Mouse (Mus musculus) kidney, adult 11 months (tissue): ENCODE data around the gene Sh3bgrl3.

Source experiments
- DNase-seq: peaks from one replicate; pipeline ENCODE4 v3.0.0; 2022

The Sh3bgrl3 gene

DNA sequence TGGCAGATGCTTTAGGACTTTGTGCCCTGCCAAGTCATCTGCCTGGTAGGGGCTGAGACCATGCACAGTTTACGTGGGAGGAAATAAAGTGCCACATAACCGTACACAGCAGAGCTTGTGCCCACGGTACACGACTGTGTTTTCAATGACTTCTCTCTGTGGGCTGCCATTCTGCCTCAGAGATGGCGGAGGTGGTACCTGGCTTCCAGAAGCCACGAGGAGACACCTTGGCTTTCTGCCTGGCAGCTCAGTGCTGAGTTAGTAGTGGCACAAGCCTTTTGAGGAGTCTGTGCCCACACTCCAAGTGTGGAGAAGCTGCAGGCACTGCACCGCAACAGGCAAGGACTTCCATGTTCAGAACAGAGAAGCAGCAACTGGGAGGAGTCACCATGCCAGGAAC is 20.9 kb downstream of the Sh3bgrl3 start:
- DNase-seq, result no peak

- DNase-seq, result no peak
Measured at GRCm38 (mm10) chr4:134106105-134106504, 22.5 kb downstream of the Sh3bgrl3 start.

DNA sequence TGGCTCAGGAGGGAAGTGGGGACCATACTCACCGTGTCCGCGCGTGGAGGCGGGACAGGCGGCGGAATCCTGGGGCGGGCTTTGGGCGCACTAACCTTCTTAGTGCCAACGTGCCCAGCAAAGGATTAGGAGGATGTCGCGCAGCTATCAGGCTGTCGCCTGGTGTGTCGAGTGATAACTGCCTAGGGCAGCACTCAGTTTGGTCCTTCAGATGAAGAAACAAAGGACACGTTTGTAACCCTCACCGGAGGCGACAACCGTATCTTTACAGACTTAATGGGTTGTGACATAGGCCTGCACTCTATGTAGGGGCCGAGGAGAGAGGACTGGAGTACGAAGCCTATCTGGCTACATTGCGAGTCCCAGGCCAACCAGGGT is 25.9 kb downstream of the Sh3bgrl3 start:
- no peak for DNase-seq

DNA sequence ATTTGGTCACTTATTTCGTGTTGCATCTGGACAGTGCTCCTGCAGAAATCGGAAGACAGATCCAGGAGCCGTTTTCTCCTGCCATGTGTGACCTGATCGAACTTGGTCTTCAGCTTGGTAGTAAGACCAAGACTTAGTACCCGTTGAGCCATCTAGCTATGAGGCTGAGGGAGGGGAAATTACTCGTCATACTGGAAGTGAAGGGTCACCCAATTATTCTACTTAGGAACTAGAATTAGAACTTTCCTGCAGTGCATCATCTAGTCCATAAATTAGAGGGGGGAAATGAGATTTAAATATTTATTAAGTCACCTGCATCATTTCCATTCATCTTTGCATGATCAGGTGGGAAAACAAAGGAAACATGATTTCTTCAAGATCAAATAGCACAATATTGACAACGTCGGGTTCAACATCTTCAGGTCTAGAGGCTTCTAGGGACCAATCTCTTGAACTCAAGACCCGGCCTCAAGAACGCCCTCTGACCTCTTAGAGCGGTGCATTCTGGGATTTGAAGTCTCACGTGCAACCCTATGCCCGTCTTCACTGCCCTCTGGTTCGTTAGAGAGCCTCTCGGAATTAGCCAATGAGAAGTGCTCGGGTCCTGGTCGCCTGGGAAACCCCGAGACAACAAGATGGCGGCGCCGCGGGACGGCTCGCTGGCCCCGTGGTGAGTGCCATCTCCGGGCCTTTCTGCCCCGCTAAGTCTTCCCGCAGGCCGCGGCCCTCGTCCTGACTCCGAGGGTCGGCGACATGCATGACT is 26.4 kb downstream of the Sh3bgrl3 start, which contains the start of gene Ubxn11:
TSS of gene Ubxn11 (plus strand) at position 592 of the 763 bp plus-strand sequence.
- DNase-seq, result peak; percentile 90

DNA sequence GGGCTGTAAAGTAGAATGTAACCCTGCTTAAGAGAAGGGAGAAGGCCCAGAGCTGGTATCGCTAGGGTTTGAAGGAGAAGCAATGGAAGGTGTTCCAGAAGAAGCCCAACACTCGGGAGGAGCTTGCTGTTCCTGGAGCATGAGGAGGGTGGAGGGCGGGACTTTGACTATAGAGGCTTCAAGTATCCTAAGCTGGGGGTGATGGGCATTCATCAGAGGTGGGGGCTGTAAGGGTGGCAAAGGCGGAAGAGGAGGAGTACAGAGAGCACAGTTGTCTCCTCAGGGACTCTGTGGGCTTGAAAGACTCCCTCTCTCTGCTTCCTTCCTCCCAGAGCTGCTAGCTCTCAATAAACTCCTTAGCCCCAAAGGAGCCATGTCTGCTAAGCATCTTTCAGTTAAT is 28.3 kb downstream of the Sh3bgrl3 start:
- DNase-seq, result no peak

DNA sequence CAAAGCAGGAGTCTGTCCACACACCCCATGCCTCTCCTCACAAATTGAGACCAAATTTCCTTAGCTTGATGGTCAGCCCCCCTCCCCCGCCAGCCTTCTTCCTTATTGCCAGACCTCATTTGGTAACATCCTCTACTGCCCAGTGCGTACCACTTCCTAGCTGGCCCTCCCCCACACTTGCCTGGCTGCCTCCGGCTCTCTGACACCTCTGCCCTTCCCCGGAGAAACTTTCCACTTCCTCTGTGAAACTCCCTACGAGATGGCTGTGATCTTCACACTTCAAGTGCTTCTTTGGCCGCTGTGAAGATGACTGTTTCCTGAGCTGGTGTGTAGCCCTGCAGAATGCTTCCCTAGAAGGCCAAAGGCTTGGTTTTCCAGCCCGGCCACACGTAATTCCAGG is 30.0 kb downstream of the Sh3bgrl3 start:
- peak; percentile 39 for DNase-seq

GRCm38 (mm10) chr4:134097015-134097608 is 31.5 kb downstream of the Sh3bgrl3 start:
- no peak for DNase-seq

- DNase-seq, result no peak
Measured at GRCm38 (mm10) chr4:134096120-134096519, 32.5 kb downstream of the Sh3bgrl3 start.

- no peak for DNase-seq
Measured at GRCm38 (mm10) chr4:134094923-134095547, 33.6 kb downstream of the Sh3bgrl3 start, which contains the start of gene Cd52. TSS of gene Cd52 (minus strand) at chr4:134095082.

DNA sequence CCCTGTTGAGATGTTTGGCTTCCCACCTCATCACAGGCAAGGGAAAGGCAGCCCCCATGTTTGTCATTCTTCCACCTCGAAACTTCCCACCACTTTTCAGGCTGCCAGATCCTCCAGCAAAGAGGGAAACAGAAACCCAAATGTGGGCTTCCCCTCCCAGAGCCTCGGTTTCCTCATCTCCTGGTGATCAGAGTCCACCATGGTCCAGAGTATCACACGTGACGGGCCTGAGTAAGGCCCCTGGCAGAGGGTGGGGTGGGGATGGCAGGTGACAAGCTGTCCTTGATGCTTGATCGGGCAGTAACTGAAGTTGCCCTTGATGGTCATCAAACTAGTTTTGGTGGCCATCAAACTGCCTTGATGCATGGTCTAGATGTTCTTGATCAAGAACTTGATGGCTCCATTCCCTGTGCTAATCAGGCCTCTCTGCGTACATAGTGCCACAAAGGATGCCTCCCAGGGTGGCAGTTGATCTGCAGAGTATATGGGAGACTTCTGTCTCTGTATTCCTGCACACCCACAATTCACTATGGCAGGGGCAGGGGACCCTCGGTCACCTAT is 34.5 kb downstream of the Sh3bgrl3 start:
- no peak for DNase-seq

DNA sequence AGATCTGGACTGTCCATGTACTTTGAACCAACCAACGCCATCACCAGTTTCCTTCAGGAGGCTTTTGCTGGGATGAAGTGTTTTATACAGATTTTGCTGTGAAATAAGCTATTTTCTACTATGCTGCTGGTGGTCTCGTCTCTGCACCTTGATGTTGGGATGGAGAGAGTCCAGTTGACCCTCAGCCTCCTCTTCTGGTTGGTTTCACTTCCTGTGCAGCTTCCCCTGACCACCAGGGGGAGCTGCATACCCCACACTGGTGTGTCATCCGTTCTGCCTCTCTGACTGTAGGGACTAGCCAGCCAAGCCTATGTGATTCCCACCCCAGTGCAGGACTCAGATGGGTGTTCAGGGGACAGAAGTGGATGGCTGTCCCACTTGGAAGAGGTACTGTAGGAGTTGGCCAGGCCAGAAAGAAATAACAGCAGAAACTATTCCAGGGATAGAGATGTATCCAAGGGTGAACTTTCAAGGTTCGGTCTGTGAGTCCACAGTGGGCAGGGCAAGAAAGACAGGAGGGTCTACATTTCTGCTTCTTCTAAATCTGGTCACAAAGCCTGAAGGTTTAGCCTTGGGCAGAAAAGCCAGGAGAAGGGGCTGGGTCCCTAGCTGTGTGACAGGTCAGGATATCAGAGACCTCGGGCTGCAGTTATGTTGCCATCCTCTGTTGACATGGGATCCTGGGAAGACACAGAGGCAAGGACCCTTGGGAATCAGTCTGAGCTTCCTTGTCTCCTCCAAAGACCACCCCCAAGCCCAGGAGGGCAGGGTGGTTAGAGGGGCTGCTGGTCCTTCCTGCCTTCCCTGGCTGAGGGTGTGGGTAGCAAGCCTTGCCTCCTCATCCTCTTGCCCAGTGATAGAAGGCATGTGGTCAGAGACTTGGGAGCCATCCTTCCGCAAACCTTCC is 36.0 kb downstream of the Sh3bgrl3 start:
- DNase-seq, result peak; percentile 32

DNA sequence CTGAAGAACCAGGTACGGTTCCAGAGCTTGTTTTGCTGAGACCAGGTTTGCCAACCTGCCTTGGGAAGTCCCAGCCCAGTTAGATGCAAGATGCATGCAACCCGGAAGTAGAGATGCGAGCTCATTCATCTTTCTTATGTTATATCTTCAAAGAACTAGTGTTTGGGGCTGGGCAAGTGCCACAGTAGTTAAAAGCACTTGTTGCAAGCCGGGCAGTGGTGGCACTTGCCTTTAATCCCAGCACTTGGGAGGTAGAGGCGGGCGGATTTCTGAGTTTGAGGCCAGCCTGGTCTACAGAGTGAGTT is 37.4 kb downstream of the Sh3bgrl3 start:
- DNase-seq, result no peak

DNA sequence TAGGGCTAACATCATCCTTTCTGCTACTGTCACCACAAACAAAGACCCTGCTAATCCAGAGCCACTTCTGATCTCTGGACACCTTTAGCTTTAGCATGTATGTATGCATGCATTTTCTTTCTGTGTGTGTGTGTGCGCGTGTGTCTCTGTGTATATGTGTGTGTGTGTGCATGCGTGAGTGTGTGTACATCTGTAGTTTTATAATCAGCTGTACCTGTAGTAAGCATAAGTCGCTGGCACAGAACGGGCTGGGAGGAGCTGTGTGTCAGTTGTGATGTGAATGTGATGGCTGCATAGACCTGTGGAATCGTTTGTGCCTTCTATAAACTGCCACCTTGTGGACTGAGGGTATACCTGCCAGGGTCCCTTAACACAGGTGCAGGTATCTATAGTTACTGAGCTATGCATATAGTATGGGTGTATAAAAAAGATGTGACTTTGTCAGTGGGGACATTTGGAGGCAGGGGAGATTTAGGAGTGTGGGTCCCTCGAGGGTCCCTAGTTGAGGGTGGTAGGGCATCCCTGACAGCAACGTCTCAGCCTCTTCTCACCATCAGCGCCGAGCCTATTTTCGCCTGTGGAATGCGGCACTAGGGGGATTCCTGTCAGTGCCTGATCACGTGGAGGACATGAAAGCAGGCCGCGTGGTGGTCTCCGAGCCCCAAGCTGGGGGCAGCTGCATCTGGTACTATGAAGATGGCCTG is 37.9 kb downstream of the Sh3bgrl3 start:
- no peak for DNase-seq

DNA sequence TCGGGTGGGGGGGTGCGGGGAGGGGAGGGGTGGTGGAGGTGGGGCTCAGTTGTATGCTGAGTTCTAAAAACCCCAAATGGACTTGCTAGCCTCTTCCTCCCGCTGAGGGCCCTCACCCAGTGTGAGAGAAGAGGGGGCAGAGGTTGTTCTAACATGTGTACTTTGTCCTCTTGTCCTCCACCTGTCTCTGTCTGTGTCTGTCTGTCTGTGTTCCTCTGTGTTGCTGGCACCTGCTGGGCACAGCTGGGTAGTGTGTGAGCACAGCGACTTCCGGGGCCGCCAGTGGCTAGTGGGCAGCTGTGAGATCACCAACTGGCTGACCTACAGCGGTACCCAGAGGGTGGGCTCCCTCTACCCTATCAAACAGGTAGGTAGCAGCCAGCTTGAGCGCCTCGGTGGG is 39.6 kb downstream of the Sh3bgrl3 start:
- DNase-seq, result no peak

- peak; percentile 45 for DNase-seq
Measured at GRCm38 (mm10) chr4:134087412-134087811, 41.2 kb downstream of the Sh3bgrl3 start.

GRCm38 (mm10) chr4:134084999-134085398 is 43.6 kb downstream of the Sh3bgrl3 start:
- no peak for DNase-seq

DNA sequence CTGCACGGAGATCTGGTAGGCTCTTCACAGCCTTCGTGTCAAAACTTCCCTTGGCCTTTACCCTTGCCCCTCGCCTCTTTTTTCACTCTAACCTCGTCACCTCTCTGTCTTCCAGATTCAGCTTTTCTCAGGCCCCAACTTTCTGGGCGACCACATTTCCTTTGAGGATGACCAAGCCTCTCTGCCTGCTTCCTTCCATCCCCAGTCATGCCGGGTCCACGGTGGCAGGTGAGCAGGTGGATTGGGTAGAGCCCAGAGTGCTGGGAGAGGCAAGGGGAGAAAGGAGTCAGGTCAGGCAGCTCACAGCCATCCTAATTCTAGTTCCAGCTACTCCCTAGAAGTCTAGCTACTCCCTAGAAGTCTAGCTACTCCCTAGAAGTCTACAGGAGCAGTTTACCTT is 46.1 kb downstream of the Sh3bgrl3 start:
- no peak for DNase-seq

GRCm38 (mm10) chr4:134081730-134082386 is 46.7 kb downstream of the Sh3bgrl3 start:
- DNase-seq, result peak; percentile 92

DNA sequence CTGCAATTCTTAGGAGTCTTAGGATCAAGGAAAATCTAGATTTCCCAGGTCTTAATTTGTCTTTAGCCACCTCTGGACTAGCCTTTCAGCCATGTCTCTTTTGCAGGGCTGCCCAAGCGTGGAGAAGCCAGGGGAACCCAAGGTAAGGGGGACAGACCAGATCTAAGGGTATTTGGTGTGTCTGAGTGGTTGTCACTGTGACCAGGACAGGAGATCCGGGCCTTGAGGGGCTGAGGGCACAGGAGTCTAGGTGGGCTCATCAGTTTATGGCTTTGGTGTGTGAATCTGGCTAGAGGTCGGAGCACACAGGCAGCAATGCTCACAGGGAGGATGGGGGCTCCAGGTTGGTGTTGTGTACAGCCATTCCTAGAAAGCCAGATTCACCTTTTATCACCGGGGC is 47.9 kb downstream of the Sh3bgrl3 start:
- no peak for DNase-seq

- peak; percentile 71 for DNase-seq
Measured at GRCm38 (mm10) chr4:134078694-134079093, 49.9 kb downstream of the Sh3bgrl3 start.
